Mouse (Mus musculus) CH12.LX (cell line): ENCODE data around the gene Slc4a5. TPM values are rescaled to one million over a fixed set of nuclear protein-coding genes. Genes with fewer than 3 reads are reported as not detected.
A peak's percentile ranks its signal among the peaks of the same experiment; 100 is the strongest.

ENCODE experiments used
- DNase-seq: peaks from one replicate; pipeline ENCODE4 v3.0.0-alpha.2; 2013; ENCODE audit errors: extremely low read depth
- H3K27ac ChIP-seq: 2 replicates; pipeline ENCODE4 v1.5.1; 2012; ENCODE audit warnings: low read depth, mild to moderate bottlenecking, control low read depth, moderate library complexity; ENCODE audit not compliant: insufficient read depth
- H3K27me3 ChIP-seq: replicated peaks from 2 replicates; pipeline ENCODE3; 2012; ENCODE audit warnings: inconsistent platforms
- H3K36me3 ChIP-seq, 2 experiments: replicated peaks in 1 of 2; 2 replicates each; pipeline versions ENCODE3 to v1.6.1; 2012; ENCODE audit warnings: inconsistent platforms in 1 of 2, low read length in 1 of 2, mild to moderate bottlenecking in 1 of 2, mixed read lengths in 1 of 2, moderate library complexity in 1 of 2; ENCODE audit not compliant: control insufficient read depth in 1 of 2, insufficient read depth in 1 of 2
- H3K4me1 ChIP-seq, 2 experiments: 2 replicates each; pipeline ENCODE4 v1.6.1; 2012; ENCODE audit warnings: inconsistent platforms in 1 of 2, moderate library complexity in 1 of 2; ENCODE audit not compliant: insufficient read depth in 2 of 2, control insufficient read depth in 1 of 2
- H3K4me2 ChIP-seq: 2 replicates; pipeline ENCODE4 v1.6.1; 2012; ENCODE audit warnings: low read depth, mild to moderate bottlenecking, control low read depth; ENCODE audit not compliant: poor library complexity, insufficient read depth, severe bottlenecking
- H3K4me3 ChIP-seq, 3 experiments: fragments of 150-350 bp in 1 of 3; sonication (generic) in 1 of 3; replicated peaks in 1 of 3; 2 replicates each; pipeline versions ENCODE3 to v1.5.1; 2011 to 2012; ENCODE audit warnings: low read depth in 2 of 3, low read length in 2 of 3, mild to moderate bottlenecking in 2 of 3, moderate library complexity in 2 of 3, control low read depth in 1 of 3, improper control_type of control experiment in 1 of 3, inconsistent platforms in 1 of 3, mixed read lengths in 1 of 3; ENCODE audit not compliant: poor library complexity in 1 of 3
- H3K79me2 ChIP-seq: replicated peaks from 2 replicates; pipeline ENCODE4 v1.6.1; 2012; ENCODE audit warnings: mild to moderate bottlenecking, moderate library complexity; ENCODE audit not compliant: control insufficient read depth, poor library complexity, insufficient read depth, severe bottlenecking; ENCODE audit errors: extremely low read depth
- H3K9ac ChIP-seq: 2 replicates; pipeline ENCODE4 v1.6.1; 2012; ENCODE audit warnings: low read depth, mild to moderate bottlenecking, control low read depth, moderate library complexity; ENCODE audit not compliant: insufficient read depth
- H3K9me3 ChIP-seq: replicated peaks from 2 replicates; pipeline ENCODE3; 2012; ENCODE audit warnings: low read length, inconsistent platforms, mixed read lengths
- BHLHE40 ChIP-seq: IDR thresholded peaks from 2 replicates; pipeline ENCODE4 v1.6.1; 2011; ENCODE audit warnings: mild to moderate bottlenecking, low read depth, low read length, improper control_type of control experiment
- CTCF ChIP-seq, 2 experiments: IDR thresholded peaks in 1 of 2; conservative IDR thresholded peaks in 1 of 2; 2 replicates each; pipeline ENCODE4 v1.5.1; 2011 to 2012; ENCODE audit warnings: low read depth in 2 of 2, low read length in 2 of 2, improper control_type of control experiment in 1 of 2, inconsistent platforms in 1 of 2, mild to moderate bottlenecking in 1 of 2, moderate library complexity in 1 of 2
- E2F4 ChIP-seq: IDR thresholded peaks from 2 replicates; pipeline ENCODE4 v1.6.1; 2011; ENCODE audit warnings: low read depth, low read length, improper control_type of control experiment; ENCODE audit not compliant: insufficient replicate concordance
- EP300 ChIP-seq: IDR thresholded peaks from 2 replicates; pipeline ENCODE4 v1.6.1; 2011; ENCODE audit warnings: low read length, improper control_type of control experiment
- ETS1 ChIP-seq: conservative IDR thresholded peaks from 2 replicates; pipeline ENCODE4 v1.6.1; 2012; ENCODE audit warnings: low read depth, mild to moderate bottlenecking, inconsistent platforms, low read length, improper control_type of control experiment, moderate library complexity
- GABPA ChIP-seq: IDR thresholded peaks from 2 replicates; pipeline ENCODE4 v1.6.1; 2012; ENCODE audit warnings: low read depth, low read length, improper control_type of control experiment, inconsistent platforms; ENCODE audit not compliant: insufficient replicate concordance
- JUND ChIP-seq: conservative IDR thresholded peaks from 2 replicates; pipeline ENCODE4 v1.6.1; 2011; ENCODE audit warnings: low read depth, low read length, improper control_type of control experiment
- MAFK ChIP-seq: IDR thresholded peaks from 2 replicates; pipeline ENCODE4 v1.6.1; 2011; ENCODE audit warnings: low read length, improper control_type of control experiment; ENCODE audit not compliant: insufficient replicate concordance
- MEF2A ChIP-seq: IDR thresholded peaks from 2 replicates; pipeline ENCODE4 v1.6.1; 2014; ENCODE audit warnings: low read depth, mild to moderate bottlenecking, inconsistent platforms, low read length, improper control_type of control experiment, borderline replicate concordance
- PAX5 ChIP-seq: IDR thresholded peaks from 2 replicates; pipeline ENCODE4 v1.6.1; 2012; ENCODE audit warnings: low read length, inconsistent platforms, mixed read lengths
- POLR2AphosphoS2 ChIP-seq: IDR thresholded peaks from 2 replicates; pipeline ENCODE4 v1.6.1; 2011; ENCODE audit warnings: low read depth, low read length, improper control_type of control experiment
- SIN3A ChIP-seq: IDR thresholded peaks from 2 replicates; pipeline ENCODE4 v1.6.1; 2012; ENCODE audit warnings: low read length, improper control_type of control experiment, inconsistent platforms
- SMC3 ChIP-seq: IDR thresholded peaks from 2 replicates; pipeline ENCODE4 v1.6.1; 2011; ENCODE audit warnings: low read depth, low read length, improper control_type of control experiment
- TBP ChIP-seq: conservative IDR thresholded peaks from 2 replicates; pipeline ENCODE4 v1.6.1; 2011; ENCODE audit warnings: low read depth, low read length, improper control_type of control experiment
- TCF12 ChIP-seq: IDR thresholded peaks from 2 replicates; pipeline ENCODE4 v1.6.1; 2014; ENCODE audit warnings: low read depth, mild to moderate bottlenecking, inconsistent platforms, low read length, improper control_type of control experiment
- UBTF ChIP-seq: IDR thresholded peaks from 2 replicates; pipeline ENCODE4 v1.6.1; 2012; ENCODE audit warnings: low read depth, mild to moderate bottlenecking, inconsistent platforms, low read length, improper control_type of control experiment, moderate library complexity
- USF2 ChIP-seq: conservative IDR thresholded peaks from 2 replicates; pipeline ENCODE4 v1.6.1; 2011; ENCODE audit warnings: low read depth, low read length, improper control_type of control experiment
- ZC3H11A ChIP-seq: IDR thresholded peaks from 2 replicates; pipeline ENCODE4 v1.6.1; 2012; ENCODE audit warnings: low read depth, mild to moderate bottlenecking, inconsistent platforms, low read length, improper control_type of control experiment
- ZMIZ1 ChIP-seq: IDR thresholded peaks from 2 replicates; pipeline ENCODE4 v1.6.1; 2012; ENCODE audit warnings: low read depth, mild to moderate bottlenecking, inconsistent platforms, low read length, improper control_type of control experiment
- ZNF384 ChIP-seq: IDR thresholded peaks from 2 replicates; pipeline ENCODE4 v1.6.1; 2012; ENCODE audit warnings: low read depth, low read length, improper control_type of control experiment, inconsistent platforms
- dilution Hi-C: fragments of 300-500 bp; cut with MboI; formaldehyde crosslinking; loops from 2 replicates; pipeline ENCODE4 v1.14.3; 2020; ENCODE audit warnings: low sequenced_read_pairs; ENCODE audit not compliant: extremely low pct_unique_long_range_greater_than_20kb, extremely low pct_ligation_motif_present
- in situ Hi-C: fragments of 300-500 bp; cut with MboI; formaldehyde crosslinking; loops from 3 replicates; pipeline ENCODE4 v1.14.3; 2019; ENCODE audit warnings: low sequenced_read_pairs, low pct_ligation_motif_present, low pct_unique_long_range_greater_than_20kb, mixed read lengths
- polyA plus RNA-seq: library from polyadenylated mRNA; unstranded; fragments of >175 nt; gene quantifications from 2 replicates; pipeline ENCODE4 v1.2.1, GENCODE M21; 2012; ENCODE audit warnings: low read depth; ENCODE audit not compliant: insufficient read length
- total RNA-seq, 2 experiments: library from RNA; depleted of rRNA; stranded (reverse); fragments of 300-350 nt in 1 of 2; fragments of >200 nt in 1 of 2; gene quantifications; 2 replicates each; pipeline ENCODE4 v1.2.3; 2012 to 2014

Gene Slc4a5
- total and polyA plus RNA-seq, 3 experiments: 0.13 to 0.21 TPM; not detected in 1

- Histone ChIP-seq H3K4me1 (peaks cover 5 to 31% of the 10 kb centered on the region in 2 experiments), H3K36me3 (peaks cover 57 to 74% of the 10 kb centered on the region in 2 experiments), H3K4me3 (no peak overlapping the region), H3K27ac (no peak overlapping the region), H3K27me3 (no peaks in the 10 kb centered on the region), H3K9ac (no peak overlapping the region), H3K9me3 (no peaks in the 10 kb centered on the region), H3K4me2 (no peak overlapping the region), H3K79me2 (peaks cover 56% of the 10 kb centered on the region)
- TF ChIP-seq TCF12 (no peak), SIN3A (peak; percentile 57; the same call in 1 of the 2 replicates), ETS1 (no peak; the same call in 1 of the 2 replicates), ZNF384 (no peak)
- DNase-seq: peak; percentile 50
- in situ Hi-C loops (no loop called here), dilution Hi-C loops (no loop called here)
These were observed 92.9 kb downstream of the Slc4a5 start for GRCm38 (mm10) chr6:83312514-83312913.

DNA sequence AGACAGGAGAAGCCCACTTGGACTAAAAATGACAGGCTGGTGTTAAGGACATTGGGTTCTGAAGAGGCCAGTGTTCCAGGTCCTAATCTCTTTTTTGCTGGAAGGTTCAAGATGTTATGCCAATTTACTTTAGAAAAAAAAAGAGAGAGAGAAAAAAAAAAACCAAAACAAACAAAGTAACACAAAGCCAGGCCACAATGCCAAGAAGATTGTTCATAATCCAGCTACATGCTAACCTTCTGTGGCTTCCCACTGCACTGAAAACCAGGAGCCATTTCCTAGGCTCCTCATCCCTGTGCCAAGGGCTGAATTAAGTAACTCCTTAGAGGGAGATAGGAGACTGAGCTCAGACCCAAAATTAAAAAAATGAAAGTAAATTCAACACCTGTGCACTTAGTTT is 95.7 kb downstream of the Slc4a5 start:
- peaks cover 33 to 48% of the 10 kb centered on the region in 2 experiments for H3K36me3 ChIP-seq
- H3K27ac ChIP-seq: no peak overlapping the region
- peaks cover 5 to 35% of the 10 kb centered on the region in 2 experiments for H3K4me1 ChIP-seq
- DNase-seq: no peak
- dilution Hi-C loops (no loop called here), in situ Hi-C loops (no loop called here)
- no peaks in the 10 kb centered on the region for H3K9me3 ChIP-seq
- H3K27me3 ChIP-seq: no peaks in the 10 kb centered on the region
- peak overlapping the region; percentile 96 for H3K4me2 ChIP-seq
- TF ChIP-seq USF2 (no peak), POLR2AphosphoS2 (no peak), MEF2A (no peak), SMC3 (no peak), UBTF (no peak), PAX5 (no peak), CTCF (conservative IDR thresholded peaks at IDR 0.05 in 1 of 2, IDR thresholded peaks at IDR 0.05 in 1 of 2; ENCODE audit: low read depth in 2 of 2, low read length in 2 of 2) (no peak), JUND (no peak), TCF12 (no peak), EP300 (no peak), ZNF384 (no peak), BHLHE40 (no peak), GABPA (no peak), ZMIZ1 (no peak), ZC3H11A (no peak), E2F4 (no peak), TBP (no peak), MAFK (no peak)
- H3K4me3 ChIP-seq: peak overlapping the region; percentile 89 to 98 (median 97)
- peaks cover 54% of the 10 kb centered on the region for H3K79me2 ChIP-seq
- H3K9ac ChIP-seq: peak overlapping the region; percentile 97
